ENCODE assay signal across 16 mouse cellular contexts in the genomic region with DNA sequence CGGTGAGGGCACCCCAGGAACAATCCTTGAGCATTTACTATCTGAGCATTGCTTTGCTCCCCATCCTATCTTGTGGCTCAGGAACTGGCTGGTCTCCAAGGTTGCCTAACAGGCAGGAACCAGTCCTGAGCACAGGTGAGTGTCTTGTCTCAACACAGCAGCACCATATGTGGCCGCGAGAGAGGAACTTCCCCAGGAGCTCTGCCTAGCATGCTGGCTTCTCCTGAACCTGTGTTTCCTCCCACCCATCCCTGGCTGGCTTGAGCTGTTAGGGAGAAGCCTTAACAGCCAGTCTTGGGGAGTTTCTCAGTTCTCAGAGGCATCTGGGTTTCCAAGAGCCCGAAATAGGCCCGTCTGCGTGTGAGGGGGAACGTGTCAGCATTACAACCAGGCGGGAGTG. TPM values are rescaled to one million over a fixed set of nuclear protein-coding genes. Genes with fewer than 3 reads are reported as not detected.
A peak's percentile ranks its signal among the peaks of the same experiment; 100 is the strongest.
DNase-seq lines count a peak whose midpoint lies in the region; ATAC-seq and TF ChIP-seq lines count a peak whose summit lies in the region.
"Had no signal": no experiment of that assay in that cellular context is flagged by ENCODE, and none has a peak within 500 bp of the region (broad histone marks: within the 10 kb centered on the region; RNA-seq: fewer than 3 reads in every experiment).

No protein-coding gene starts in this region.

- WGBS in forebrain, embryonic 15.5 days: 69% methylated on average over 8 of the region's 8 CpGs
- 85% methylated on average over 8 of the region's 8 CpGs for WGBS in forebrain, embryonic 10.5 days

- no peak overlapping the region for H3K9ac ChIP-seq in forebrain, embryonic 15.5 days (replicated peaks)
- H3K9ac ChIP-seq: limb, embryonic 12.5 days; midbrain, embryonic 13.5 days had no signal

- H3K36me3 ChIP-seq in forebrain, embryonic 15.5 days: no peaks in the 10 kb centered on the region
- no peaks in the 10 kb centered on the region for H3K36me3 ChIP-seq in forebrain, embryonic 10.5 days (replicated peaks)
- H3K36me3 ChIP-seq: limb, embryonic 12.5 days; midbrain, embryonic 13.5 days had no signal

- no peak overlapping the region for H3K27ac ChIP-seq in forebrain, embryonic 15.5 days (replicated peaks)
- H3K27ac ChIP-seq in forebrain, embryonic 10.5 days: no peak overlapping the region
- 0 out of 2 replicates have a peak overlapping the region, but pooled peaks have one; percentile 93 for H3K27ac ChIP-seq in layer of hippocampus, adult 2 months
- H3K27ac ChIP-seq: limb, embryonic 12.5 days; macrophage; midbrain, embryonic 13.5 days had no signal

- ATAC-seq in forebrain, embryonic 15.5 days (replicated peaks): no peak
- ATAC-seq: midbrain, embryonic 13.5 days had no signal

- 0 out of 2 replicates have a peak overlapping the region, but pooled peaks have one; percentile 1 for H3K4me2 ChIP-seq in forebrain, embryonic 15.5 days (replicated peaks)
- H3K4me2 ChIP-seq: limb, embryonic 12.5 days; midbrain, embryonic 13.5 days had no signal

- peaks cover 7% of the 10 kb centered on the region; the same call in 1 of the 2 replicates for H3K27me3 ChIP-seq in forebrain, embryonic 15.5 days
- peaks cover 82% of the 10 kb centered on the region for H3K27me3 ChIP-seq in forebrain, embryonic 10.5 days (ENCODE audit: poor library complexity, severe bottlenecking)

- no peaks in the 10 kb centered on the region for H3K9me3 ChIP-seq in forebrain, embryonic 15.5 days
- no peaks in the 10 kb centered on the region for H3K9me3 ChIP-seq in forebrain, embryonic 10.5 days
- H3K9me3 ChIP-seq: limb, embryonic 12.5 days; midbrain, embryonic 13.5 days had no signal

- no peak overlapping the region for H3K4me3 ChIP-seq in forebrain, embryonic 15.5 days
- H3K4me3 ChIP-seq in forebrain, embryonic 10.5 days: no peak overlapping the region
- peak overlapping the region; percentile 72 for H3K4me3 ChIP-seq in layer of hippocampus, adult 2 months
- H3K4me3 ChIP-seq: limb, embryonic 12.5 days; midbrain, embryonic 13.5 days had no signal

- TF ChIP-seq CTCF in layer of hippocampus, adult 2 months (conservative IDR thresholded peaks at IDR 0.05): no peak

- no peak for DNase-seq in forebrain, embryonic 10.5 days (ENCODE audit: extremely low spot score, low spot score)
- DNase-seq in layer of hippocampus, adult 2 months (ENCODE audit: low spot score in 2 of 2): no peak
- DNase-seq in layer of hippocampus, postnatal 25 days (ENCODE audit: extremely low spot score in 1 of 2, low spot score in 1 of 2): no peak
- peak; percentile 71 for DNase-seq in fat pad, adult 2 months (ENCODE audit: extremely low read depth, low read depth, low spot score)
- peak; percentile 70 for DNase-seq in right cerebral cortex, postnatal 25 days
- no peak for DNase-seq in MN1 (ENCODE audit: low spot score)
- no peak for DNase-seq in thymus, postnatal 0 days (ENCODE audit: low spot score)
- DNase-seq: adrenal gland, adult 2 months; lung, adult 18-20 months; thymus, postnatal 14 days had no signal

- peaks cover 40% of the 10 kb centered on the region for H3K4me1 ChIP-seq in forebrain, embryonic 15.5 days
- peaks cover 69% of the 10 kb centered on the region for H3K4me1 ChIP-seq in forebrain, embryonic 10.5 days

RNA-seq across cellular contexts. Expression of a gene that starts 2.0 kb away (rescaled TPM):
- polyA plus RNA-seq in forebrain, embryonic 15.5 days (2015; fragmentation: Nextera tagmentation; extraction: Ambion mirVana): 2.0 and 2.4 TPM in 2 replicates
- polyA plus RNA-seq in forebrain, embryonic 10.5 days (2016; fragmentation: Nextera tagmentation; extraction: Ambion mirVana): 0.62 and 1.1 TPM in 2 replicates
- total RNA-seq in layer of hippocampus, adult 2 months (2021): 1 to 10 TPM; 5.6 to 5.7 TPM
- 1 to 10 TPM; 6.4 to 7.0 TPM for total RNA-seq in layer of hippocampus, postnatal 25 days (2021)
- 0.27 and 0.57 TPM in 2 replicates for polyA plus RNA-seq in thymus, postnatal 0 days (2015; fragmentation: Nextera tagmentation; extraction: Ambion mirVana)
- total RNA-seq: common myeloid progenitor, adult 5-6 weeks; granulocyte monocyte progenitor cell, adult 5-6 weeks had no signal
- polyA plus RNA-seq: macrophage had no signal

RNA-seq across cellular contexts. Expression of a gene that starts 2.8 kb away (rescaled TPM):
- polyA plus RNA-seq in forebrain, embryonic 15.5 days (2015; fragmentation: Nextera tagmentation; extraction: Ambion mirVana): 15.8 and 16.4 TPM in 2 replicates
- polyA plus RNA-seq in forebrain, embryonic 10.5 days (2016; fragmentation: Nextera tagmentation; extraction: Ambion mirVana): 2.5 and 2.9 TPM in 2 replicates
- 10 to 100 TPM; 71.9 to 73.5 TPM for total RNA-seq in layer of hippocampus, adult 2 months (2021)
- total RNA-seq in layer of hippocampus, postnatal 25 days (2021): 10 to 100 TPM; 65.7 to 78.3 TPM
- 7.9 and 8.1 TPM in 2 replicates for polyA plus RNA-seq in thymus, postnatal 0 days (2015; fragmentation: Nextera tagmentation; extraction: Ambion mirVana)
- total RNA-seq: common myeloid progenitor, adult 5-6 weeks; granulocyte monocyte progenitor cell, adult 5-6 weeks had no signal
- polyA plus RNA-seq: macrophage had no signal

RNA-seq across cellular contexts. Expression of a gene that starts 24.5 kb away (rescaled TPM):
- polyA plus RNA-seq in forebrain, embryonic 15.5 days (2015; fragmentation: Nextera tagmentation; extraction: Ambion mirVana): 1.3 and 1.4 TPM in 2 replicates
- polyA plus RNA-seq in forebrain, embryonic 10.5 days (2016; fragmentation: Nextera tagmentation; extraction: Ambion mirVana): 3.5 and 4.0 TPM in 2 replicates
- total RNA-seq in layer of hippocampus, adult 2 months (2021): 1 to 10 TPM; 1.4 to 1.6 TPM
- 1 to 10 TPM; 1.1 to 1.8 TPM for total RNA-seq in layer of hippocampus, postnatal 25 days (2021)
- polyA plus RNA-seq in thymus, postnatal 0 days (2015; fragmentation: Nextera tagmentation; extraction: Ambion mirVana): 8.8 and 11.2 TPM in 2 replicates

Comparison
In these comparisons a context has a peak if more than half of its experiments do, and no peak if none do; other contexts are left out.
1. DNase-seq: peak in fat pad, adult 2 months (single experiment) and right cerebral cortex, postnatal 25 days (single experiment); none in forebrain, embryonic 10.5 days (single experiment), layer of hippocampus, adult 2 months (0 of 2), layer of hippocampus, postnatal 25 days (0 of 2), MN1 (single experiment) and thymus, postnatal 0 days (single experiment).